11 mouse cellular contexts compared by ENCODE assay signal in the genomic region with DNA sequence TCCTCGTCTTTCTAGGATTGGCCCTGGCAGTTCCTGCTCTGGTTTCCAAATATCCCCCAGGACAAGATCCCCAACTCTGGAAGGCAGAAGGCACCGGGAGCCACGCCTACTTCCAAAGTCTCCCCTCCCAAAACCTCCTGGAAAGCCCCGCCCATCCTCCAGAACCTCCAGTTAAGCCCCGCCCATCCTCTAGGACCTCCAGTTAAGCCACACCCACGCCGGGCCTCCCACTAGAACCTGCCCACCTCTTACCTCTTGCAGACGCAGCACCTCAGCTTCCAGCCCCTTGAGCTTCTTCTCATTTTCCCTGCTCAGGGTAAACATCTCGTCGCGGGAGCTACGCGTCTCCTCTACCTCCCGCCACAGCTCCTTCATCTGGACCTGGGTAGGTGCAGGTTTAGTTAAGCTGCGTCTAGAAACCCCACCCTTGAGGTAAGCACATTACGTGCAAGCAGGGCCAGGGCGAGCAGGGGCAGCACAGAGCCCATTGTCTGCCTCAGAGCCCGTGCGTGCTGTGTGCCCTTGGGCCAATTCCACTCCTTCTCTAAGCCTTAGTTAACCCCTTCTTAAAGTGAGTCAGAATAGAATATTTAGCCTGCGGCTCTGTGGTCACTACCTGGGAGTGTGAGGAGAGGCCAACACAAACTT. TPM values are rescaled to one million over a fixed set of nuclear protein-coding genes. Genes with fewer than 3 reads are reported as not detected.
DNase-seq lines count a peak whose midpoint lies in the region; ATAC-seq lines count a peak whose summit lies in the region.
"Had no signal": no experiment of that assay in that cellular context is flagged by ENCODE, and none has a peak within 500 bp of the region (broad histone marks: within the 10 kb centered on the region; RNA-seq: fewer than 3 reads in every experiment).

No protein-coding gene starts in this region.

- DNase-seq in kidney, postnatal 14 days = no peak
- no peak for DNase-seq in B cell, adult 2 months
- no peak for DNase-seq in layer of hippocampus, adult 9-10 months (ENCODE audit: low spot score)
- DNase-seq: kidney, adult 11 months had no signal

- 7% methylated on average over 20 of the region's 20 CpGs for WGBS in kidney, embryonic 14.5 days
- 5% methylated on average over 20 of the region's 20 CpGs for WGBS in embryonic facial prominence, embryonic 12.5 days
- 8% methylated on average over 20 of the region's 20 CpGs for WGBS in lung, embryonic 15.5 days
- 9% methylated on average over 20 of the region's 20 CpGs for WGBS in neural tube, embryonic 12.5 days

- no peaks in the 10 kb centered on the region for H3K4me1 ChIP-seq in kidney, embryonic 14.5 days (ENCODE audit: control insufficient read depth, insufficient read depth, low read length)
- 0 out of 2 replicates have a peak, but pooled peaks cover 3% of the 10 kb centered on the region for H3K4me1 ChIP-seq in embryonic facial prominence, embryonic 12.5 days
- H3K4me1 ChIP-seq in lung, embryonic 15.5 days = 0 out of 2 replicates have a peak, but pooled peaks cover 4% of the 10 kb centered on the region
- peaks cover 8% of the 10 kb centered on the region; the same call in 1 of the 2 replicates for H3K4me1 ChIP-seq in neural tube, embryonic 12.5 days

- H3K27ac ChIP-seq in kidney, embryonic 14.5 days (ENCODE audit: low read depth, low read length) = no peak overlapping the region
- no peak overlapping the region for H3K27ac ChIP-seq in embryonic facial prominence, embryonic 12.5 days
- peak overlapping the region; percentile 2; the same call in 1 of the 2 replicates for H3K27ac ChIP-seq in lung, embryonic 15.5 days
- no peak overlapping the region for H3K27ac ChIP-seq in neural tube, embryonic 12.5 days

- no peaks in the 10 kb centered on the region for H3K36me3 ChIP-seq in kidney, embryonic 14.5 days (ENCODE audit: control insufficient read depth, insufficient read depth, low read length)
- no peaks in the 10 kb centered on the region for H3K36me3 ChIP-seq in embryonic facial prominence, embryonic 12.5 days
- no peaks in the 10 kb centered on the region for H3K36me3 ChIP-seq in lung, embryonic 15.5 days
- H3K36me3 ChIP-seq in neural tube, embryonic 12.5 days = no peaks in the 10 kb centered on the region

- no peaks in the 10 kb centered on the region; the same call in 1 of the 2 replicates for H3K9me3 ChIP-seq in kidney, embryonic 14.5 days (ENCODE audit: control insufficient read depth, low read length)
- no peaks in the 10 kb centered on the region for H3K9me3 ChIP-seq in embryonic facial prominence, embryonic 12.5 days
- H3K9me3 ChIP-seq in lung, embryonic 15.5 days = no peaks in the 10 kb centered on the region
- no peaks in the 10 kb centered on the region for H3K9me3 ChIP-seq in neural tube, embryonic 12.5 days

- H3K9ac ChIP-seq in kidney, embryonic 14.5 days (ENCODE audit: low read depth, low read length) = no peak overlapping the region
- H3K9ac ChIP-seq in embryonic facial prominence, embryonic 12.5 days = no peak overlapping the region
- no peak overlapping the region for H3K9ac ChIP-seq in lung, embryonic 15.5 days
- no peak overlapping the region for H3K9ac ChIP-seq in neural tube, embryonic 12.5 days

- H3K4me3 ChIP-seq in kidney, embryonic 14.5 days (ENCODE audit: low read length) = no peak overlapping the region
- H3K4me3 ChIP-seq in embryonic facial prominence, embryonic 12.5 days = no peak overlapping the region
- H3K4me3 ChIP-seq in lung, embryonic 15.5 days = no peak overlapping the region
- no peak overlapping the region for H3K4me3 ChIP-seq in neural tube, embryonic 12.5 days

- no peak for ATAC-seq in kidney, embryonic 14.5 days (ENCODE audit: low FRiP score, low TSS enrichment)
- ATAC-seq in embryonic facial prominence, embryonic 12.5 days (ENCODE audit: insufficient number of reproducible peaks, insufficient read depth, low FRiP score, low TSS enrichment) = no peak
- ATAC-seq in lung, embryonic 15.5 days (ENCODE audit: borderline replicate concordance, extremely low read depth, low FRiP score, low TSS enrichment) = peak; percentile 64
- ATAC-seq in neural tube, embryonic 12.5 days (ENCODE audit: low FRiP score, low read depth) = no peak
- no peak for ATAC-seq in frontal cortex, adult (ENCODE audit: low TSS enrichment)

- H3K27me3 ChIP-seq in kidney, embryonic 14.5 days (ENCODE audit: control insufficient read depth, insufficient read depth, low read length) = peaks cover 23% of the 10 kb centered on the region
- peaks cover 32% of the 10 kb centered on the region for H3K27me3 ChIP-seq in embryonic facial prominence, embryonic 12.5 days
- H3K27me3 ChIP-seq in lung, embryonic 15.5 days = peaks cover 4% of the 10 kb centered on the region; the same call in 1 of the 2 replicates
- H3K27me3 ChIP-seq in neural tube, embryonic 12.5 days (replicated peaks) = peaks cover 20% of the 10 kb centered on the region
- H3K27me3 ChIP-seq: CH12.LX had no signal

- peak overlapping the region; percentile 15; the same call in 1 of the 2 replicates for H3K4me2 ChIP-seq in kidney, embryonic 14.5 days (replicated peaks; ENCODE audit: low read depth, low read length)
- peak overlapping the region; percentile 19; the same call in 1 of the 2 replicates for H3K4me2 ChIP-seq in embryonic facial prominence, embryonic 12.5 days (replicated peaks)
- H3K4me2 ChIP-seq in lung, embryonic 15.5 days = peak overlapping the region; percentile 11; the same call in 1 of the 2 replicates
- H3K4me2 ChIP-seq in neural tube, embryonic 12.5 days (replicated peaks) = peak overlapping the region; percentile 30; the same call in 1 of the 2 replicates
- H3K4me2 ChIP-seq: liver, embryonic 11.5 days had no signal

RNA-seq across cellular contexts. Expression of a gene that starts 23.7 kb away (rescaled TPM):
- polyA plus RNA-seq in kidney, embryonic 14.5 days (2014; fragmentation: Nextera tagmentation; extraction: Ambion mirVana) = 0.18 and 0.26 TPM in 2 replicates
- polyA plus RNA-seq in embryonic facial prominence, embryonic 12.5 days (2016; fragmentation: Nextera tagmentation; extraction: Ambion mirVana) = 0.70 and 0.79 TPM in 2 replicates
- polyA plus RNA-seq in lung, embryonic 15.5 days (2015; fragmentation: Nextera tagmentation; extraction: Ambion mirVana) = 1.5 and 2.1 TPM in 2 replicates
- polyA plus RNA-seq in neural tube, embryonic 12.5 days (2016; fragmentation: Nextera tagmentation; extraction: Ambion mirVana) = 2.6 and 3.7 TPM in 2 replicates

RNA-seq across cellular contexts. Expression of a gene that starts 42.0 kb away (rescaled TPM):
- 5.0 and 7.0 TPM in 2 replicates for polyA plus RNA-seq in kidney, embryonic 14.5 days (2014; fragmentation: Nextera tagmentation; extraction: Ambion mirVana)
- polyA plus RNA-seq in embryonic facial prominence, embryonic 12.5 days (2016; fragmentation: Nextera tagmentation; extraction: Ambion mirVana) = 1.1 and 1.3 TPM in 2 replicates
- polyA plus RNA-seq in lung, embryonic 15.5 days (2015; fragmentation: Nextera tagmentation; extraction: Ambion mirVana) = 30.9 and 42.2 TPM in 2 replicates
- polyA plus RNA-seq in neural tube, embryonic 12.5 days (2016; fragmentation: Nextera tagmentation; extraction: Ambion mirVana) = 0.74 and 1.5 TPM in 2 replicates

RNA-seq across cellular contexts. Expression of a gene that starts 56.5 kb away (rescaled TPM):
- polyA plus RNA-seq in kidney, embryonic 14.5 days (2014; fragmentation: Nextera tagmentation; extraction: Ambion mirVana) = 1.3 and 1.8 TPM in 2 replicates
- polyA plus RNA-seq in embryonic facial prominence, embryonic 12.5 days (2016; fragmentation: Nextera tagmentation; extraction: Ambion mirVana) = 6.5 and 6.8 TPM in 2 replicates
- 44.1 and 47.8 TPM in 2 replicates for polyA plus RNA-seq in lung, embryonic 15.5 days (2015; fragmentation: Nextera tagmentation; extraction: Ambion mirVana)
- polyA plus RNA-seq in neural tube, embryonic 12.5 days (2016; fragmentation: Nextera tagmentation; extraction: Ambion mirVana) = 2.5 and 3.4 TPM in 2 replicates
